Mouse (Mus musculus): ENCODE data around the gene Rad9b.
A peak's percentile ranks its signal among the peaks of the same experiment; 100 is the strongest.

The Rad9b gene

GRCm38 (mm10) chr5:122353807-122354491 is at the start of gene Rad9b, which contains the start of gene Vps29:
Rad9b (minus strand) TSS chr5:122354233.
Vps29 (plus strand) TSS chr5:122354369.
- peak; percentile 98 for DNase-seq (ENCODE audit: low spot score)

GRCm38 (mm10) chr5:122403362-122403761 is 49.3 kb upstream of the Rad9b start:
- no peak for DNase-seq (ENCODE audit: low spot score)

DNA sequence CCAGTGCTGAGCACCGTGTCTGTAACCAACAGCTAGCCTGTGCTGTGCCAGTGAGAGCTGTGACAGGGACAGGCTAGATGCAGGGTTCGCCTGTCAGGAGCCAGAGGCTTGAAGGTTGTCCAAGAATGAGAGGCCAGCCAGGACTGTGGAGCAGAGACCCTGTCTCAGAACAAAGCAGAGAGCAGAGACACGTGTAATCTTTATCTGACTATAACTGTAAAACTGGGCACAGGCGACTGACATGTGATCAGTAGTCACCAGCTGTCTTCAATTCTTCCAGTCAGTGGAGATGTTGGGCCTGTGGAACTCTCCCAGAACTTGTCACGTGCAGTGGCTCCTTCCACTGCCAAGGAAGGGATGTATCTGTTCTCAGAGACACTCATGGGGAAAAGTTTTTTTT is 48.7 kb upstream of the Rad9b start:
- no peak for DNase-seq (ENCODE audit: low spot score)

DNA sequence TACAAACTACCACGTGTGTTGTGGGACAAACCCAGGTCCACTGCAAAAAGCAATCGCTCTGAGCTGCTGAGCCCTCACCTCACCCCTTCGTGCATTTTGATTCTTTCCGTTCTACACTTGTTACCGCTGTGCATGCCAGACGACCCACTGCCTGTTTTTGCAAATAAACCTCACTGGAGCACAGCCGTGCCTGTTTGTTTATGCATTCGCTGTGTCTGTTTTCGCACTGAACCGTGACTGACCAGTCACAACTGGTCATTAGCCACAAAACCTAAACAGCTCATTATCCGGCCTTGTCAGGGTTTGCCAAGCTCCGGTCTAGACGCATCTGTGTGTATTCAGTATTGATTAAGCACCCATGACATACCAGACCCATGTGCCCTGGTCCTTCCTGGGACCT is 48.1 kb upstream of the Rad9b start:
- no peak for DNase-seq (ENCODE audit: low spot score)

- peak; percentile 67 for DNase-seq (ENCODE audit: low spot score)
Observed at GRCm38 (mm10) chr5:122401303-122401640, 47.2 kb upstream of the Rad9b start.

DNA sequence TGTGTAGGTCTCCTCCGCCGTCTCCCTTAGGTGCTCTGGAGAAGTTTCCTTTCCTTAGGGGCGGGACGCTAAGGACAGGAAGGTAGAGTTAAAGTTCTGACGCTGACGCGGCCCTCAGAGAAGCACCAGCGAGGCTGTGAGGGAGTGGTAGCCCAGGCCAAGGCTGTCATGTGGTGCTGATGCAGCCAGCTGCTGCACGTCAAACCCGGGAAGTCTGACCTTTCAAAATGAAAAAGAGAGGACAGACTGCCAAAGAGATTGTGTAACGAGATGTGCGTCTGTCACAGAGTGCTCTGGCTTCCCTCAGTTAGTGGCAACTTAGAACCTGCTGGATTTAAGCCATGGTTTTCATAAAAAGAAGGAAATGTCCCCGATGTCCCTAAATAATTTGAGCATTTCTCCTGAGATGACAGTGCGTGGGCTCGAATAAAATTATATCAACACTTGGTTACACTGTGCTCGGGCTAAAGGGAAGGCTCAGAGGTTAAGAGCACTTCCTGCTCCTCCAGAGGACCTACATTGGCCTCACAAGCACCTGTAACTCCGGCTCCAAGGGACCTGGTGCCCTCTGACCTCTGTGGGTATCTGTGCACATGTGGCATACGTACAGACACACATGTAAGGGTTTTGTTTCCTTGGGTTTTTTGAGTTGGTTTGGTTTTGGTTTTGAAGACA is 46.7 kb upstream of the Rad9b start:
- DNase-seq (ENCODE audit: low spot score), result no peak

- no peak for DNase-seq (ENCODE audit: low spot score)
Observed at GRCm38 (mm10) chr5:122399871-122400270, 45.8 kb upstream of the Rad9b start.

DNA sequence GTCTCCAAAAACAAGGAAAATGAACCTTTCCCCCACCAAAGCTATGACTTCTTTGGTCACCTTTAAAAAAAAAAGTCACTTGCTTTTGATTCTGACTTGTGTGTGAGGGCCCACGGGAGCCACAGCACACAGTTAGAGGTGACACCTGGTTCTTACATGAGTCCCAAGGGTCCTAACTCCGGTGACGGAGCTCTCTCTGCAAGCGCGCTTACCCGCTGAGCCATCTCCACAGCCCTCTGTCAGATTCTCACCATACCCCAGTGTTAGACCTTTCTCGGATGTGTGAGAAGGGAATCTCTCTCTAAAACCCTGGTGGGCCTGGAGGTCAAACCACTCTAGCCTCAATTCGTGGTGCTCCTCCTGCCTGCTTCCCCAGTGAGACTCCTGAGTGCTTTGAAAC is 43.5 kb upstream of the Rad9b start:
- no peak for DNase-seq (ENCODE audit: low spot score)

GRCm38 (mm10) chr5:122396791-122397190 is 42.8 kb upstream of the Rad9b start:
- no peak for DNase-seq (ENCODE audit: low spot score)

GRCm38 (mm10) chr5:122393887-122394286 is 39.9 kb upstream of the Rad9b start:
- peak; percentile 63 for DNase-seq (ENCODE audit: low spot score)

GRCm38 (mm10) chr5:122392227-122393004 is 38.4 kb upstream of the Rad9b start:
- DNase-seq (ENCODE audit: low spot score), result no peak

- DNase-seq (ENCODE audit: low spot score), result peak; percentile 90
Observed at GRCm38 (mm10) chr5:122391786-122392180, 37.8 kb upstream of the Rad9b start, which contains the start of gene Arpc3. Arpc3 (plus strand) TSS chr5:122391878.

GRCm38 (mm10) chr5:122391178-122391785 is 37.2 kb upstream of the Rad9b start:
- DNase-seq (ENCODE audit: low spot score), result no peak

- no peak for DNase-seq (ENCODE audit: low spot score)
Observed at GRCm38 (mm10) chr5:122390671-122391070, 36.6 kb upstream of the Rad9b start.

- DNase-seq (ENCODE audit: low spot score), result no peak
Observed at GRCm38 (mm10) chr5:122390006-122390405, 36.0 kb upstream of the Rad9b start.

GRCm38 (mm10) chr5:122379374-122380155 is 25.5 kb upstream of the Rad9b start:
- peak; percentile 56 for DNase-seq (ENCODE audit: low spot score)

- no peak for DNase-seq (ENCODE audit: low spot score)
Observed at GRCm38 (mm10) chr5:122378171-122378570, 24.1 kb upstream of the Rad9b start.

- DNase-seq (ENCODE audit: low spot score), result no peak
Observed at GRCm38 (mm10) chr5:122377101-122377833, 23.2 kb upstream of the Rad9b start.

DNA sequence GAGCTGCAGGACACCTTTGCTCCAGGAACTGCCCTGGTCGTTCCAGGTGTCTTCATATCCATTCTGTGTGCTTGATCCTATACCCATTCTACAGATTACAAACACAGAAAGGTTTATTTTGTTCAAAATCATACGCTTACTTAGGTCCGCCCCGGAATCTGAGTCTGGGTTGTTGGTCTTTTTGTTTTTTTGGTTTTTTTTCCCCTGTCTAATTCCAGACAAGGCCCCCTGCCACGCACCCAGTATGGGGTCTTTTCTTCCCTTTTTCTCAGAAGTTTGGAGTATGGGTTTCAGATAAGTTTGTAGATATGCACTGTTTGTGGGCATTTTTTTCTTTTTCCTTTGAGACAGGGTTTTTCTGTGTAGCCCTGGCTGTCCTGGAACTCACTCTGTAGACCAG is 18.8 kb upstream of the Rad9b start:
- DNase-seq (ENCODE audit: low spot score), result no peak

DNA sequence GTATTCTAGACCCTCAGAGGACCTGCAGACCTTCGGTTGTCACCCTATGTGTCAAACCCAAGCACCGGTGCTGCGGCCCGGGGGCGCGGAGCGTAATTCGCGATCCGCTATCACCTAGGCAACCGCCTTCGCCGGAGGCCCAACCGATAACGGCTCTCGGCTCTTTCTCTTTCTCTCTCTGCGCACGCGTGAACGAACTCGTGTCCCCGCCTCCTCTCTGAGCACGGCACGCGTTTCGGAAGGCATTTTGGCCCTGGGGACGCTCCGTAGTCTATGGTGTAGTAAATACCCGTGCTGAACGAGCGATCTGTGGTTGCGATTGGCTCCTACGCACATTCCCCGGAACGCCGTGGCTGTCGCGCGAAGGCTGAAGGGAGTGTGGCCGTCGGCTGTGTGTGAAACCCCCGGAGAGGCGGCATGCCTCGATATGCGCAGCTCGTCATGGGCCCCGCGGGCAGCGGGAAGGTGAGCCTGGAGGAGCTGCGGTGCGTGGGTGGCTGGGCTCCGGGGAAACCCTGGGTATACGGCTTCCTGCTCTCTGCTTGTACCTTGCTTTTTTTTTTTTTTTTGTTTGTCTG is 18.2 kb upstream of the Rad9b start, which contains the start of gene Fam216a:
Gene Fam216a (minus strand): TSS at position 173 of the 578 bp plus-strand sequence.
- peak; percentile 97 for DNase-seq (ENCODE audit: low spot score)

Measured in ovary, postnatal 14 days (tissue).